Mouse (Mus musculus) kidney, embryonic 14.5 days (tissue): ENCODE results near the gene Itgb8. TPM values are rescaled to one million over a fixed set of nuclear protein-coding genes. Genes with fewer than 3 reads are reported as not detected.

Experiments
- ATAC-seq: fragments of 200-750 bp; cut with Nextera tagmentation; 2 replicates; pipeline ENCODE4 v1.8.0; 2017; ENCODE audit warnings: moderate number of reproducible peaks, mild to moderate bottlenecking, moderate TSS enrichment, moderate library complexity; ENCODE audit not compliant: low FRiP score, low TSS enrichment
- H3K27ac ChIP-seq: fragments of 300-500 bp; sonication (generic); 2 replicates; pipeline ENCODE4 v1.5.1; 2014; ENCODE audit warnings: low read depth, mild to moderate bottlenecking, low read length, moderate library complexity, mixed read lengths
- H3K27me3 ChIP-seq: fragments of 300-500 bp; sonication (generic); 2 replicates; pipeline ENCODE4 v1.6.1; 2014; ENCODE audit warnings: mild to moderate bottlenecking, low read length; ENCODE audit not compliant: control insufficient read depth, insufficient read depth
- H3K36me3 ChIP-seq: fragments of 300-500 bp; sonication (generic); 2 replicates; pipeline ENCODE4 v1.6.1; 2014; ENCODE audit warnings: low read length, mixed read lengths; ENCODE audit not compliant: control insufficient read depth, insufficient read depth
- H3K4me1 ChIP-seq: fragments of 300-500 bp; sonication (generic); 2 replicates; pipeline ENCODE4 v1.6.1; 2014; ENCODE audit warnings: low read length, mixed read lengths; ENCODE audit not compliant: control insufficient read depth, insufficient read depth
- H3K4me2 ChIP-seq: fragments of 300-500 bp; sonication (generic); replicated peaks from 2 replicates; pipeline ENCODE4 v1.6.1; 2014; ENCODE audit warnings: low read depth, mild to moderate bottlenecking, low read length
- H3K4me3 ChIP-seq: fragments of 300-500 bp; sonication (generic); 2 replicates; pipeline ENCODE4 v1.5.1; 2014; ENCODE audit warnings: mild to moderate bottlenecking, low read length
- H3K9ac ChIP-seq: fragments of 300-500 bp; sonication (generic); 2 replicates; pipeline ENCODE4 v1.6.1; 2014; ENCODE audit warnings: low read depth, mild to moderate bottlenecking, low read length, moderate library complexity
- H3K9me3 ChIP-seq: fragments of 300-500 bp; sonication (generic); 2 replicates; pipeline ENCODE4 v1.6.1; 2016; ENCODE audit warnings: low read length; ENCODE audit not compliant: control insufficient read depth
- WGBS: fragments of 180-500 bp; shearing (Covaris S2); extraction: QIAGEN DNeasy Blood & Tissue Kit; methylation state at CpG from one replicate; pipeline ENCODE4 v1.1.7; 2014; 5-methylcytosine and 5-hydroxymethylcytosine counted together
- polyA plus RNA-seq: library from polyadenylated mRNA; unstranded; fragments of >200 nt; fragmentation: Nextera tagmentation; extraction: Ambion mirVana; gene quantifications from 2 replicates; pipeline ENCODE4 v1.2.1, GENCODE M21; 2014

Gene Itgb8
- polyA plus RNA-seq = 3.0 and 3.7 TPM in 2 replicates

- no peaks in the 10 kb centered on the region for H3K9me3 ChIP-seq
- under 1% methylated on average over 29 of the region's 29 CpGs for WGBS
- peak; percentile 96 for ATAC-seq
- peak within 1 kb of the TSS; percentile 87 for H3K4me2 ChIP-seq
- H3K36me3 ChIP-seq = no peaks in the 10 kb centered on the region
- peak within 1 kb of the TSS; percentile 74 for H3K9ac ChIP-seq
- H3K27me3 ChIP-seq = no peaks in the 10 kb centered on the region
- peak within 1 kb of the TSS; percentile 62 for H3K4me3 ChIP-seq
- H3K4me1 ChIP-seq = no peaks in the 10 kb centered on the region
- peak within 1 kb of the TSS; percentile 85 for H3K27ac ChIP-seq
Measured at GRCm38 (mm10) chr12:119238696-119239415, at the start of gene Itgb8. Gene Itgb8, minus strand, starts transcription at chr12:119238802.

- Histone ChIP-seq H3K4me1 (no peaks in the 10 kb centered on the region), H3K27me3 (no peaks in the 10 kb centered on the region), H3K36me3 (no peaks in the 10 kb centered on the region), H3K9me3 (no peaks in the 10 kb centered on the region), H3K27ac (no peak overlapping the region), H3K4me3 (no peak overlapping the region), H3K9ac (no peak overlapping the region), H3K4me2 (no peak overlapping the region)
- 91% methylated on average over 1 of the region's 1 CpGs for WGBS
- ATAC-seq = no peak
Measured at GRCm38 (mm10) chr12:119276282-119276681, 37.7 kb upstream of the Itgb8 start.

GRCm38 (mm10) chr12:119273605-119274004 is 35.0 kb upstream of the Itgb8 start:
- no peaks in the 10 kb centered on the region for H3K4me1 ChIP-seq
- no peaks in the 10 kb centered on the region for H3K27me3 ChIP-seq
- no peak overlapping the region for H3K27ac ChIP-seq
- no peak overlapping the region for H3K4me3 ChIP-seq
- WGBS = 3% methylated on average over 1 of the region's 1 CpGs
- H3K4me2 ChIP-seq = no peak overlapping the region
- no peaks in the 10 kb centered on the region for H3K36me3 ChIP-seq
- H3K9ac ChIP-seq = no peak overlapping the region
- ATAC-seq = no peak
- no peaks in the 10 kb centered on the region for H3K9me3 ChIP-seq

GRCm38 (mm10) chr12:119271964-119272363 is 33.4 kb upstream of the Itgb8 start:
- Histone ChIP-seq H3K27me3 (no peaks in the 10 kb centered on the region), H3K27ac (no peak overlapping the region), H3K4me1 (no peaks in the 10 kb centered on the region), H3K9me3 (no peaks in the 10 kb centered on the region), H3K4me3 (no peak overlapping the region), H3K4me2 (no peak overlapping the region), H3K36me3 (no peaks in the 10 kb centered on the region), H3K9ac (no peak overlapping the region)
- no peak for ATAC-seq
- 83% methylated on average over 1 of the region's 1 CpGs for WGBS

GRCm38 (mm10) chr12:119270036-119270435 is 31.4 kb upstream of the Itgb8 start:
- no peak for ATAC-seq
- Histone ChIP-seq H3K27ac (no peak overlapping the region), H3K4me3 (no peak overlapping the region), H3K4me1 (no peaks in the 10 kb centered on the region), H3K9ac (no peak overlapping the region), H3K27me3 (no peaks in the 10 kb centered on the region), H3K36me3 (no peaks in the 10 kb centered on the region), H3K9me3 (no peaks in the 10 kb centered on the region), H3K4me2 (no peak overlapping the region)
- 73% methylated on average over 2 of the region's 2 CpGs for WGBS

GRCm38 (mm10) chr12:119268723-119269122 is 30.1 kb upstream of the Itgb8 start:
- WGBS = 79% methylated on average over 1 of the region's 1 CpGs
- ATAC-seq = no peak
- no peak overlapping the region for H3K9ac ChIP-seq

GRCm38 (mm10) chr12:119264506-119264905 is 25.9 kb upstream of the Itgb8 start:
- no peak overlapping the region for H3K27ac ChIP-seq
- 95% methylated on average over 3 of the region's 3 CpGs for WGBS
- no peak for ATAC-seq
- H3K9ac ChIP-seq = no peak overlapping the region
- H3K4me2 ChIP-seq = no peak overlapping the region
- no peaks in the 10 kb centered on the region for H3K4me1 ChIP-seq
- H3K4me3 ChIP-seq = no peak overlapping the region
- H3K27me3 ChIP-seq = no peaks in the 10 kb centered on the region
- no peaks in the 10 kb centered on the region for H3K36me3 ChIP-seq
- H3K9me3 ChIP-seq = no peaks in the 10 kb centered on the region

More at GRCm38 (mm10) chr12:119268723-119269122, 30.1 kb upstream of the Itgb8 start:
- Histone ChIP-seq H3K4me1 (no peaks in the 10 kb centered on the region), H3K4me2 (no peak overlapping the region), H3K27me3 (no peaks in the 10 kb centered on the region), H3K4me3 (no peak overlapping the region), H3K9me3 (no peaks in the 10 kb centered on the region), H3K36me3 (no peaks in the 10 kb centered on the region), H3K27ac (no peak overlapping the region)

- Histone ChIP-seq H3K4me3 (no peak overlapping the region), H3K9me3 (no peaks in the 10 kb centered on the region), H3K4me1 (no peaks in the 10 kb centered on the region), H3K27me3 (no peaks in the 10 kb centered on the region), H3K4me2 (no peak overlapping the region), H3K36me3 (no peaks in the 10 kb centered on the region), H3K27ac (no peak overlapping the region), H3K9ac (no peak overlapping the region)
- 21% methylated on average over 1 of the region's 1 CpGs for WGBS
- no peak for ATAC-seq
Measured at GRCm38 (mm10) chr12:119248581-119248980, 10.0 kb upstream of the Itgb8 start.

GRCm38 (mm10) chr12:119241071-119241470 is 2.5 kb upstream of the Itgb8 start:
- WGBS = 35% methylated on average over 1 of the region's 1 CpGs
- no peak for ATAC-seq
- Histone ChIP-seq H3K4me3 (no peak overlapping the region), H3K9ac (no peak overlapping the region), H3K36me3 (no peaks in the 10 kb centered on the region), H3K4me1 (no peaks in the 10 kb centered on the region), H3K4me2 (no peak overlapping the region), H3K27ac (no peak overlapping the region), H3K27me3 (no peaks in the 10 kb centered on the region), H3K9me3 (no peaks in the 10 kb centered on the region)
